Mouse (Mus musculus) C2C12 (cell line): ENCODE results near the gene Fam47e.

Source experiments
- CEBPB ChIP-seq: IDR thresholded peaks from one replicate; pipeline ENCODE4 v1.6.1; 2011; ENCODE audit warnings: low read depth, mild to moderate bottlenecking, control low read depth, moderate library complexity
- CTCF ChIP-seq: IDR thresholded peaks from one replicate; pipeline ENCODE4 v1.5.1; 2011; ENCODE audit not compliant: control insufficient read depth, insufficient read depth, insufficient read length
- MYOD1 ChIP-seq: IDR thresholded peaks from one replicate; pipeline ENCODE4 v1.6.1; 2011; ENCODE audit warnings: low read depth; ENCODE audit not compliant: control insufficient read depth, insufficient read length
- USF1 ChIP-seq: IDR thresholded peaks from one replicate; pipeline ENCODE4 v1.6.1; 2011; ENCODE audit warnings: low read depth, mild to moderate bottlenecking, control low read depth, moderate library complexity

- TF ChIP-seq CTCF (no peak), USF1 (no peak), CEBPB (no peak), MYOD1 (no peak)
These were observed 24.7 kb downstream of the Fam47e start for GRCm38 (mm10) chr5:92579559-92579958.
